In genomic region chr9:54558731-54559130, GRCm38 (mm10) we compare ENCODE assay signal across 33 mouse cellular contexts. TPM values are rescaled to one million over a fixed set of nuclear protein-coding genes. Genes with fewer than 3 reads are reported as not detected.
DNase-seq lines count a peak whose midpoint lies in the region; ATAC-seq and TF ChIP-seq lines count a peak whose summit lies in the region.
"Had no signal": no experiment of that assay in that cellular context is flagged by ENCODE, and none has a peak within 500 bp of the region (broad histone marks: within the 10 kb centered on the region; RNA-seq: fewer than 3 reads in every experiment).

No protein-coding gene starts in this region.

- no peak overlapping the region for H3K4me3 ChIP-seq in hindbrain, embryonic 13.5 days
- no peak overlapping the region for H3K4me3 ChIP-seq in hindbrain, embryonic 10.5 days
- no peak overlapping the region for H3K4me3 ChIP-seq in limb, embryonic 13.5 days
- H3K4me3 ChIP-seq in limb, embryonic 10.5 days, result no peak overlapping the region
- no peak overlapping the region for H3K4me3 ChIP-seq in stomach, postnatal 0 days (ENCODE audit: low read depth, low read length)
- H3K4me3 ChIP-seq: heart, adult 2 months had no signal

- TF ChIP-seq EP300 in stomach, postnatal 0 days (optimal IDR thresholded peaks at IDR 0.05), result no peak

- H3K4me2 ChIP-seq in hindbrain, embryonic 13.5 days, result peak overlapping the region; percentile 71; the same call in 1 of the 2 replicates
- peak overlapping the region; percentile 85 for H3K4me2 ChIP-seq in limb, embryonic 13.5 days (replicated peaks)
- H3K4me2 ChIP-seq in stomach, postnatal 0 days (replicated peaks; ENCODE audit: low read depth), result no peak overlapping the region

- H3K4me1 ChIP-seq in hindbrain, embryonic 13.5 days (replicated peaks), result peaks cover 21% of the 10 kb centered on the region
- H3K4me1 ChIP-seq in hindbrain, embryonic 10.5 days (replicated peaks), result peaks cover 14% of the 10 kb centered on the region
- peaks cover 12% of the 10 kb centered on the region; the same call in 1 of the 2 replicates for H3K4me1 ChIP-seq in limb, embryonic 13.5 days
- H3K4me1 ChIP-seq in limb, embryonic 10.5 days, result peaks cover 11% of the 10 kb centered on the region; the same call in 1 of the 2 replicates
- H3K4me1 ChIP-seq in stomach, postnatal 0 days (replicated peaks; ENCODE audit: control insufficient read depth, insufficient read depth), result peaks cover 2% of the 10 kb centered on the region; the same call in 1 of the 2 replicates

- WGBS in hindbrain, embryonic 13.5 days, result 76% methylated on average over 8 of the region's 8 CpGs
- WGBS in hindbrain, embryonic 10.5 days, result 69% methylated on average over 8 of the region's 8 CpGs
- WGBS in limb, embryonic 13.5 days, result 78% methylated on average over 8 of the region's 8 CpGs
- WGBS in limb, embryonic 10.5 days, result 76% methylated on average over 8 of the region's 8 CpGs
- 79% methylated on average over 8 of the region's 8 CpGs for WGBS in stomach, postnatal 0 days

- no peaks in the 10 kb centered on the region for H3K9me3 ChIP-seq in hindbrain, embryonic 13.5 days
- no peaks in the 10 kb centered on the region for H3K9me3 ChIP-seq in hindbrain, embryonic 10.5 days
- no peaks in the 10 kb centered on the region for H3K9me3 ChIP-seq in limb, embryonic 13.5 days
- no peaks in the 10 kb centered on the region for H3K9me3 ChIP-seq in limb, embryonic 10.5 days (replicated peaks)
- H3K9me3 ChIP-seq in stomach, postnatal 0 days (ENCODE audit: control insufficient read depth, low read length), result no peaks in the 10 kb centered on the region
- H3K9me3 ChIP-seq: forebrain, embryonic 15.5 days; G1E; heart, embryonic 13.5 days; limb, embryonic 12.5 days; liver, embryonic 12.5 days; midbrain, embryonic 10.5 days had no signal

- TF ChIP-seq CTCF in stomach, postnatal 0 days (IDR thresholded peaks at IDR 0.05; ENCODE audit: low read depth), result no peak

- intact Hi-C loops in gastrocnemius, postnatal 14 days (cut with DNase I; ENCODE audit: low total_unique reads), result no loop called here

- no peak overlapping the region for H3K27ac ChIP-seq in hindbrain, embryonic 13.5 days
- no peak overlapping the region for H3K27ac ChIP-seq in hindbrain, embryonic 10.5 days
- H3K27ac ChIP-seq in limb, embryonic 13.5 days, result no peak overlapping the region
- no peak overlapping the region for H3K27ac ChIP-seq in limb, embryonic 10.5 days
- H3K27ac ChIP-seq in stomach, postnatal 0 days (replicated peaks), result no peak overlapping the region
- H3K27ac ChIP-seq: forebrain, embryonic 15.5 days; heart, adult 2 months; heart, embryonic 13.5 days; layer of hippocampus, adult 2 months; limb, embryonic 12.5 days; liver, embryonic 12.5 days; midbrain, embryonic 10.5 days had no signal

- no peaks in the 10 kb centered on the region for H3K36me3 ChIP-seq in hindbrain, embryonic 13.5 days
- H3K36me3 ChIP-seq in hindbrain, embryonic 10.5 days, result no peaks in the 10 kb centered on the region
- H3K36me3 ChIP-seq in limb, embryonic 13.5 days, result no peaks in the 10 kb centered on the region
- no peaks in the 10 kb centered on the region for H3K36me3 ChIP-seq in limb, embryonic 10.5 days
- H3K36me3 ChIP-seq in stomach, postnatal 0 days (ENCODE audit: control insufficient read depth, insufficient read depth, low read length), result no peaks in the 10 kb centered on the region
- H3K36me3 ChIP-seq: forebrain, embryonic 15.5 days; G1E; heart, embryonic 13.5 days; limb, embryonic 12.5 days; liver, embryonic 12.5 days; midbrain, embryonic 10.5 days had no signal

- no peaks in the 10 kb centered on the region for H3K27me3 ChIP-seq in hindbrain, embryonic 13.5 days
- peaks cover 24% of the 10 kb centered on the region for H3K27me3 ChIP-seq in hindbrain, embryonic 10.5 days (ENCODE audit: insufficient read depth, poor library complexity, severe bottlenecking)
- no peaks in the 10 kb centered on the region for H3K27me3 ChIP-seq in limb, embryonic 13.5 days
- peaks cover 18% of the 10 kb centered on the region for H3K27me3 ChIP-seq in limb, embryonic 10.5 days (ENCODE audit: low read depth, poor library complexity, severe bottlenecking)
- H3K27me3 ChIP-seq in stomach, postnatal 0 days (ENCODE audit: control insufficient read depth, insufficient read depth, low read length), result no peaks in the 10 kb centered on the region
- H3K27me3 ChIP-seq: CH12.LX; forebrain, embryonic 15.5 days; Patski had no signal

- ATAC-seq in hindbrain, embryonic 13.5 days (ENCODE audit: low FRiP score), result no peak
- ATAC-seq in limb, embryonic 13.5 days (ENCODE audit: low FRiP score, low read depth), result no peak
- no peak for ATAC-seq in stomach, postnatal 0 days (ENCODE audit: low FRiP score, low TSS enrichment)
- ATAC-seq in frontal cortex, adult (ENCODE audit: low TSS enrichment), result no peak
- ATAC-seq: forebrain, embryonic 15.5 days; liver, embryonic 12.5 days; Patski had no signal

- H3K9ac ChIP-seq in hindbrain, embryonic 13.5 days, result no peak overlapping the region
- no peak overlapping the region for H3K9ac ChIP-seq in limb, embryonic 13.5 days
- no peak overlapping the region for H3K9ac ChIP-seq in stomach, postnatal 0 days (ENCODE audit: low read length)
- H3K9ac ChIP-seq: heart, embryonic 13.5 days had no signal

- DNase-seq in hindbrain, embryonic 10.5 days (ENCODE audit: low spot score), result no peak
- DNase-seq in limb, embryonic 10.5 days (ENCODE audit: low spot score), result no peak
- DNase-seq in gastrocnemius, postnatal 14 days, result peak; percentile 27
- DNase-seq in stomach, postnatal 0 days (ENCODE audit: low spot score), result no peak
- DNase-seq: adrenal gland, adult 2 months; B cell, adult 2 months; cerebellum, adult 11-12 months; cerebellum, postnatal 25 days; heart, adult 2 months; heart, postnatal 14 days; kidney, adult 2 months; kidney, postnatal 25 days; layer of hippocampus, postnatal 36 days; lung, adult 18-20 months; lung, postnatal 10 days; right cerebral cortex, postnatal 14 days; thymus, postnatal 14 days had no signal

RNA-seq across cellular contexts. Expression of gene Cib2, which starts 1.3 kb away (rescaled TPM):
- polyA plus RNA-seq in hindbrain, embryonic 13.5 days (2015; fragmentation: Nextera tagmentation; extraction: Ambion mirVana), result 42.4 and 45.2 TPM in 2 replicates
- polyA plus RNA-seq in hindbrain, embryonic 10.5 days (2016; fragmentation: Nextera tagmentation; extraction: Ambion mirVana), result 13.4 and 17.2 TPM in 2 replicates
- polyA plus RNA-seq in limb, embryonic 13.5 days (2015; fragmentation: Nextera tagmentation; extraction: Ambion mirVana), result 26.1 and 27.3 TPM in 2 replicates
- polyA plus RNA-seq in limb, embryonic 10.5 days (2016; fragmentation: Nextera tagmentation; extraction: Ambion mirVana), result 7.9 and 12.7 TPM in 2 replicates
- 10 to 100 TPM; 38.0 to 41.9 TPM for total RNA-seq in gastrocnemius, postnatal 14 days (2021)
- polyA plus RNA-seq in stomach, postnatal 0 days (2015; fragmentation: Nextera tagmentation; extraction: Ambion mirVana), result 6.1 and 7.5 TPM in 2 replicates
- total RNA-seq: G1E had no signal

RNA-seq across cellular contexts. Expression of gene Sh2d7, which starts 19.9 kb away (rescaled TPM):
- 0.08 TPM in 1 of 2 replicates, not detected in the other for polyA plus RNA-seq in hindbrain, embryonic 13.5 days (2015; fragmentation: Nextera tagmentation; extraction: Ambion mirVana)
- not detected in 2 replicates for polyA plus RNA-seq in hindbrain, embryonic 10.5 days (2016; fragmentation: Nextera tagmentation; extraction: Ambion mirVana)
- polyA plus RNA-seq in limb, embryonic 13.5 days (2015; fragmentation: Nextera tagmentation; extraction: Ambion mirVana), result not detected in 2 replicates
- polyA plus RNA-seq in limb, embryonic 10.5 days (2016; fragmentation: Nextera tagmentation; extraction: Ambion mirVana), result not detected in 2 replicates
- not detected for total RNA-seq in gastrocnemius, postnatal 14 days (2021)
- 0.04 TPM in 2 replicates for polyA plus RNA-seq in stomach, postnatal 0 days (2015; fragmentation: Nextera tagmentation; extraction: Ambion mirVana)
- total RNA-seq: adrenal gland, adult 2 months; adrenal gland, postnatal 4 days; heart, adult 2 months; heart, postnatal 14 days; layer of hippocampus, adult 2 months; left cerebral cortex, postnatal 10 days; midbrain, postnatal 0 days had no signal
- polyA plus RNA-seq: adrenal gland, adult 2 months; G1E; heart, embryonic 13.5 days; kidney, adult 2 months; limb, embryonic 12.5 days; liver, embryonic 12.5 days; midbrain, embryonic 10.5 days; spleen, adult 2 months had no signal

RNA-seq across cellular contexts. Expression of gene Idh3a, which starts 27.4 kb away (rescaled TPM):
- polyA plus RNA-seq in hindbrain, embryonic 13.5 days (2015; fragmentation: Nextera tagmentation; extraction: Ambion mirVana), result 122 and 126 TPM in 2 replicates
- polyA plus RNA-seq in hindbrain, embryonic 10.5 days (2016; fragmentation: Nextera tagmentation; extraction: Ambion mirVana), result 108 and 117 TPM in 2 replicates
- 90.9 and 97.1 TPM in 2 replicates for polyA plus RNA-seq in limb, embryonic 13.5 days (2015; fragmentation: Nextera tagmentation; extraction: Ambion mirVana)
- polyA plus RNA-seq in limb, embryonic 10.5 days (2016; fragmentation: Nextera tagmentation; extraction: Ambion mirVana), result 124 and 136 TPM in 2 replicates
- 100 to 1,000 TPM; 416 to 493 TPM for total RNA-seq in gastrocnemius, postnatal 14 days (2021)
- 105 TPM in 2 replicates for polyA plus RNA-seq in stomach, postnatal 0 days (2015; fragmentation: Nextera tagmentation; extraction: Ambion mirVana)

RNA-seq across cellular contexts. Expression of gene Dmxl2, which starts 57.3 kb away (rescaled TPM):
- 43.3 and 44.0 TPM in 2 replicates for polyA plus RNA-seq in hindbrain, embryonic 13.5 days (2015; fragmentation: Nextera tagmentation; extraction: Ambion mirVana)
- polyA plus RNA-seq in hindbrain, embryonic 10.5 days (2016; fragmentation: Nextera tagmentation; extraction: Ambion mirVana), result 9.2 and 10.7 TPM in 2 replicates
- polyA plus RNA-seq in limb, embryonic 13.5 days (2015; fragmentation: Nextera tagmentation; extraction: Ambion mirVana), result 5.2 and 5.4 TPM in 2 replicates
- 5.3 TPM in 2 replicates for polyA plus RNA-seq in limb, embryonic 10.5 days (2016; fragmentation: Nextera tagmentation; extraction: Ambion mirVana)
- 1 to 10 TPM; 3.8 to 5.0 TPM for total RNA-seq in gastrocnemius, postnatal 14 days (2021)
- polyA plus RNA-seq in stomach, postnatal 0 days (2015; fragmentation: Nextera tagmentation; extraction: Ambion mirVana), result 1.8 and 2.2 TPM in 2 replicates
- polyA plus RNA-seq: G1E had no signal
